Mouse (Mus musculus) megakaryocyte, adult 5-6 weeks (primary cell): ENCODE measurements at regions not wholly inside any gene's neighbourhood (a gene's known extent, or its start where the extent isn't known, plus 50 kb on each side); places are given as distances from the start of the nearest gene placed in this dataset.

Experiments used
- ATAC-seq: 2 replicates; pipeline ENCODE4 v1.8.0; 2016; ENCODE audit warnings: mild to moderate bottlenecking, inconsistent platforms; ENCODE audit not compliant: poor library complexity, severe bottlenecking

GRCm38 (mm10) chr15:93882826-93883225 lies 287.1 kb upstream of the Prickle1 start:
- ATAC-seq, result no peak

GRCm38 (mm10) chr15:93881276-93881675 lies 285.6 kb upstream of the Prickle1 start:
- ATAC-seq, result no peak

- ATAC-seq, result no peak
Measured at GRCm38 (mm10) chr15:93880302-93880701, 284.6 kb upstream of the Prickle1 start.

GRCm38 (mm10) chr15:93879006-93879405 lies 283.3 kb upstream of the Prickle1 start:
- no peak for ATAC-seq

GRCm38 (mm10) chr15:93876335-93876734 lies 280.6 kb upstream of the Prickle1 start:
- ATAC-seq, result no peak

GRCm38 (mm10) chr15:93875685-93876084 lies 280.0 kb upstream of the Prickle1 start:
- ATAC-seq, result no peak

- ATAC-seq, result no peak
Measured at GRCm38 (mm10) chr15:93874206-93874605, 278.5 kb upstream of the Prickle1 start.

- ATAC-seq, result no peak
Measured at GRCm38 (mm10) chr15:93857336-93857901, 261.7 kb upstream of the Prickle1 start.

GRCm38 (mm10) chr15:93853221-93853620 lies 257.5 kb upstream of the Prickle1 start:
- ATAC-seq, result no peak

GRCm38 (mm10) chr15:93852126-93852525 lies 256.4 kb upstream of the Prickle1 start:
- no peak for ATAC-seq

- ATAC-seq, result no peak
Measured at GRCm38 (mm10) chr15:93850388-93850787, 254.7 kb upstream of the Prickle1 start.

GRCm38 (mm10) chr15:93848830-93849229 lies 253.1 kb upstream of the Prickle1 start:
- ATAC-seq, result no peak

GRCm38 (mm10) chr15:93846797-93847196 lies 251.1 kb upstream of the Prickle1 start:
- no peak for ATAC-seq

GRCm38 (mm10) chr15:93845801-93846200 lies 250.1 kb upstream of the Prickle1 start:
- ATAC-seq, result no peak

GRCm38 (mm10) chr15:93832956-93833355 lies 237.3 kb upstream of the Prickle1 start:
- ATAC-seq, result 0 out of 2 replicates have a peak, but pooled peaks have one; percentile 3

GRCm38 (mm10) chr15:93832431-93832936 lies 236.8 kb upstream of the Prickle1 start:
- peak; percentile 51 for ATAC-seq

GRCm38 (mm10) chr15:93831148-93831547 lies 235.5 kb upstream of the Prickle1 start:
- ATAC-seq, result no peak

- ATAC-seq, result no peak
Measured at GRCm38 (mm10) chr15:93824729-93825694, 229.3 kb upstream of the Prickle1 start.

- no peak for ATAC-seq
Measured at GRCm38 (mm10) chr15:93821236-93821635, 225.5 kb upstream of the Prickle1 start.

- ATAC-seq, result no peak
Measured at GRCm38 (mm10) chr15:93812011-93812410, 216.3 kb upstream of the Prickle1 start.

- no peak for ATAC-seq
Measured at GRCm38 (mm10) chr15:93807993-93808392, 212.3 kb upstream of the Prickle1 start.

- ATAC-seq, result no peak
Measured at GRCm38 (mm10) chr15:93807505-93807904, 211.8 kb upstream of the Prickle1 start.
